Mouse (Mus musculus) midbrain, embryonic 14.5 days (tissue): ENCODE data around the gene Tbc1d10b. TPM values are rescaled to one million over a fixed set of nuclear protein-coding genes. Genes with fewer than 3 reads are reported as not detected.
"Not testable (repeated sequence)": the region's sequence is repeated elsewhere in the genome, so short reads cannot be mapped to it uniquely, and the experiment has no call there.

Source experiments
- ATAC-seq: fragments of 200-750 bp; cut with Nextera tagmentation; 2 replicates; pipeline ENCODE4 v1.8.0; 2017; ENCODE audit warnings: moderate number of reproducible peaks, moderate library complexity; ENCODE audit not compliant: low FRiP score, low TSS enrichment
- DNase-seq: peaks from one replicate; pipeline ENCODE4 v3.0.0-alpha.2; 2015
- H3K27ac ChIP-seq: fragments of 300-500 bp; sonication (generic); replicated peaks from 2 replicates; pipeline ENCODE4 v1.5.1; 2014; ENCODE audit warnings: mild to moderate bottlenecking, low read depth, low read length, moderate library complexity
- H3K27me3 ChIP-seq: fragments of 300-500 bp; sonication (generic); 2 replicates; pipeline ENCODE4 v1.6.1; 2014; ENCODE audit warnings: low read length, control low read depth, mixed read lengths; ENCODE audit not compliant: control insufficient read depth, insufficient read depth
- H3K36me3 ChIP-seq: fragments of 300-500 bp; sonication (generic); 2 replicates; pipeline ENCODE4 v1.6.1; 2014; ENCODE audit warnings: low read length, control low read depth; ENCODE audit not compliant: control insufficient read depth, insufficient read depth
- H3K4me1 ChIP-seq: fragments of 300-500 bp; sonication (generic); 2 replicates; pipeline ENCODE4 v1.6.1; 2014; ENCODE audit warnings: mild to moderate bottlenecking, antibody characterized with exemption, low read length, control low read depth; ENCODE audit not compliant: control insufficient read depth, insufficient read depth
- H3K4me2 ChIP-seq: fragments of 300-500 bp; sonication (generic); 2 replicates; pipeline ENCODE4 v1.6.1; 2014; ENCODE audit warnings: mild to moderate bottlenecking, low read length, moderate library complexity
- H3K4me3 ChIP-seq: fragments of 300-500 bp; sonication (generic); replicated peaks from 2 replicates; pipeline ENCODE4 v1.5.1; 2014; ENCODE audit warnings: low read depth, low read length
- H3K9ac ChIP-seq: fragments of 300-500 bp; sonication (generic); replicated peaks from 2 replicates; pipeline ENCODE4 v1.6.1; 2014; ENCODE audit warnings: mild to moderate bottlenecking, low read length, moderate library complexity
- H3K9me3 ChIP-seq: fragments of 300-500 bp; sonication (generic); 2 replicates; pipeline ENCODE4 v1.6.1; 2016; ENCODE audit warnings: low read length, control low read depth, mixed read lengths; ENCODE audit not compliant: control insufficient read depth
- WGBS: fragments of 180-500 bp; shearing (Covaris S2); extraction: QIAGEN DNeasy Blood & Tissue Kit; methylation state at CpG from one replicate; pipeline ENCODE4 v1.1.7; 2014; 5-methylcytosine and 5-hydroxymethylcytosine counted together
- polyA plus RNA-seq: library from polyadenylated mRNA; unstranded; fragments of >200 nt; fragmentation: Nextera tagmentation; extraction: Ambion mirVana; gene quantifications from 2 replicates; pipeline ENCODE4 v1.2.1, GENCODE M21; 2014

Gene Tbc1d10b
- 24.6 and 27.6 TPM in 2 replicates for polyA plus RNA-seq

GRCm38 (mm10) chr7:127208295-127208552, at the start of gene Tbc1d10b:
Gene Tbc1d10b (minus strand): TSS chr7:127208468.
- H3K36me3 ChIP-seq, result peaks cover 15% of the 10 kb centered on the region
- no peak for DNase-seq
- H3K4me2 ChIP-seq, result peak within 1 kb of the TSS; percentile 99
- H3K4me1 ChIP-seq, result peaks cover 30% of the 10 kb centered on the region
- no peaks in the 10 kb centered on the region for H3K9me3 ChIP-seq
- H3K9ac ChIP-seq, result peak within 1 kb of the TSS; percentile 89
- ATAC-seq, result peak; percentile 40
- no peaks in the 10 kb centered on the region for H3K27me3 ChIP-seq
- H3K4me3 ChIP-seq, result peak within 1 kb of the TSS; percentile 94
- peak within 1 kb of the TSS; percentile 86 for H3K27ac ChIP-seq
- whole genome bisulfite sequencing, result under 1% methylated on average over 39 of the region's 44 CpGs

- 89% methylated on average over 5 of the region's 5 CpGs for WGBS
- H3K27ac ChIP-seq, result no peak overlapping the region
- peaks cover 15% of the 10 kb centered on the region for H3K4me1 ChIP-seq
- no peak for DNase-seq
- no peak overlapping the region for H3K9ac ChIP-seq
- peaks cover 5% of the 10 kb centered on the region; the same call in 1 of the 2 replicates for H3K36me3 ChIP-seq
- H3K27me3 ChIP-seq, result no peaks in the 10 kb centered on the region
- H3K4me3 ChIP-seq, result no peak overlapping the region
- H3K9me3 ChIP-seq, result no peaks in the 10 kb centered on the region
- H3K4me2 ChIP-seq, result no peak overlapping the region
- no peak for ATAC-seq
These were observed 48.2 kb upstream of the Tbc1d10b start for GRCm38 (mm10) chr7:127256518-127256917.

- no peak for ATAC-seq
- Histone ChIP-seq H3K27ac (no peak overlapping the region), H3K9ac (no peak overlapping the region), H3K27me3 (no peaks in the 10 kb centered on the region), H3K36me3 (peaks cover 8% of the 10 kb centered on the region; the same call in 1 of the 2 replicates), H3K4me1 (peaks cover 13% of the 10 kb centered on the region), H3K9me3 (no peaks in the 10 kb centered on the region), H3K4me2 (no peak overlapping the region), H3K4me3 (no peak overlapping the region)
- no peak for DNase-seq
- WGBS, result 84% methylated on average over 2 of the region's 2 CpGs
These were observed 47.7 kb upstream of the Tbc1d10b start for GRCm38 (mm10) chr7:127255965-127256364.

DNA sequence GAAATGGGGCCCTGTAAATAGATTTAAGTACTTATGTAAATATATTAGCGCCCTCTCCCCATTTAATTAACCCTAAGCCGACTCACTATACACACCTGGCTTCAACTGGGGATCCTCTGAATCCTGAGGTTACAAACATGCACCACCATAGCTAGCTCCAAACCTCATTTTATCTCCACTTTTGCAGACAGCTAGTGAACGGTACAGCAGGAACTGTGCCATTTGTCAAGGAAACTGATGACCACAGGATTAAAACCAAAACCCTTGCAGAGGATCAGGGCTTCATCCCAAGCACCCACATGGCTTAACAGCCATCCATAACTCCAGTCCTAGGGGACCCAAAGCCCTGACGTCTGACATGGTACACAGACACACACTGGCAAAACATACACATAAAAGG, 46.7 kb upstream of the Tbc1d10b start:
- peaks cover 12% of the 10 kb centered on the region; the same call in 1 of the 2 replicates for H3K4me1 ChIP-seq
- WGBS, result 35% methylated on average over 4 of the region's 4 CpGs
- H3K9ac ChIP-seq, result peak overlapping the region; percentile 79
- no peak for ATAC-seq
- no peaks in the 10 kb centered on the region for H3K9me3 ChIP-seq
- H3K27ac ChIP-seq, result peak overlapping the region; percentile 91
- H3K4me3 ChIP-seq, result peak overlapping the region; percentile 56
- H3K4me2 ChIP-seq, result peak overlapping the region; percentile 66
- peaks cover 10% of the 10 kb centered on the region for H3K36me3 ChIP-seq
- H3K27me3 ChIP-seq, result no peaks in the 10 kb centered on the region
- DNase-seq, result no peak

- Histone ChIP-seq H3K4me1 (peaks cover 8% of the 10 kb centered on the region; the same call in 1 of the 2 replicates), H3K4me3 (peak overlapping the region; percentile 56), H3K4me2 (peak overlapping the region; percentile 66), H3K27ac (peak overlapping the region; percentile 91), H3K9me3 (no peaks in the 10 kb centered on the region), H3K36me3 (peaks cover 19% of the 10 kb centered on the region), H3K27me3 (no peaks in the 10 kb centered on the region), H3K9ac (peak overlapping the region; percentile 79)
- DNase-seq, result peak; percentile 100
- ATAC-seq, result peak; percentile 95
- under 1% methylated on average over 136 of the region's 136 CpGs for WGBS
These were observed 45.8 kb upstream of the Tbc1d10b start for GRCm38 (mm10) chr7:127253821-127254769.

DNA sequence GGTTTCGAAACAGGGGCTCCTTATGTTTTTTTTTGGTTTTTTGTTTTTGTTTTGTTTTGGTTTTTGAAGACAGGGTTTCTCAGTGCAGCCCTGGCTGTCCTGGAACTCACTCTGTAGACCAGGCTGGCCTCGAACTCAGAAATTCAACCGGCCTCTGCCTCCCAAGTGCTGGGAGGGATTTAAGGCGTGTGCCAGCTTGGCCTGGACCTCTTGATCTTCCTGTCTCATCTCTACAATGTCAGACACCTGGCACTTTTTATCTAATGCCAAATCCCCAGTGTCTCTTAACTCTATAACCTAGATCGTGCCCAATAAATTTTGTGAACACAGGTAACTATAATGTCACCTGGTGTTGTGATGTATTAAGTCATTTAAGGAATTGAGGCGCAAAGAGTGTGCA, 45.1 kb upstream of the Tbc1d10b start:
- peak overlapping the region; percentile 66 for H3K4me2 ChIP-seq
- 82% methylated on average over 6 of the region's 6 CpGs for WGBS
- H3K27me3 ChIP-seq, result no peaks in the 10 kb centered on the region
- H3K36me3 ChIP-seq, result peaks cover 20% of the 10 kb centered on the region
- H3K27ac ChIP-seq, result peak overlapping the region; percentile 91
- DNase-seq, result no peak
- peaks cover 8% of the 10 kb centered on the region; the same call in 1 of the 2 replicates for H3K4me1 ChIP-seq
- H3K9me3 ChIP-seq, result no peaks in the 10 kb centered on the region
- no peak for ATAC-seq
- peak overlapping the region; percentile 61; the same call in 1 of the 2 replicates for H3K9ac ChIP-seq
- peak overlapping the region; percentile 56 for H3K4me3 ChIP-seq

- WGBS, result 98% methylated on average over 2 of the region's 2 CpGs
- Histone ChIP-seq H3K4me1 (peaks cover 8% of the 10 kb centered on the region; the same call in 1 of the 2 replicates), H3K27ac (no peak overlapping the region), H3K36me3 (peaks cover 27% of the 10 kb centered on the region), H3K9me3 (no peaks in the 10 kb centered on the region), H3K4me2 (no peak overlapping the region), H3K4me3 (no peak overlapping the region), H3K27me3 (no peaks in the 10 kb centered on the region), H3K9ac (no peak overlapping the region)
- no peak for ATAC-seq
- peak; percentile 64 for DNase-seq
These were observed 44.1 kb upstream of the Tbc1d10b start for GRCm38 (mm10) chr7:127252414-127252813.

DNA sequence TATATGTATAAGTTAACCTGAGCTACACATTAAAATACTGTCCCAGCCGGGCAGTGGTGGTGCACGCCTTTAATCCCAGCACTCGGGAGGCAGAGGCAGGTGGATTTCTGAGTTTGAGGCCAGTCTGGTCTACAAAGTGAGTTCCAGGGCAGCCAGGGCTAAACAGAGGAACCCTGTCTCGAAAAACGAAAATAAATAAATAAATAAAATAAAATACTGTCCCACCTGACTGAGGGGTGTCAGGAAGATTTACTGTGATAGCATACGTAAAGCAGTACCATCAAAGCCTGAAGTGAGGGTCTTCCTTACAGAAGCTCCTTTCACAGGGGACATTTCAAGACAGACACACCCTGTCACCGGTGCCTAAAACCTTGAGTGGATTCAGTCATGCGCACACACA, 42.2 kb upstream of the Tbc1d10b start:
- Histone ChIP-seq H3K4me1 (peaks cover 19% of the 10 kb centered on the region), H3K36me3 (peaks cover 25% of the 10 kb centered on the region)
- not testable (repeated sequence) for H3K27me3 ChIP-seq, H3K4me3 ChIP-seq, H3K9me3 ChIP-seq, H3K4me2 ChIP-seq, H3K27ac ChIP-seq, H3K9ac ChIP-seq, DNase-seq, ATAC-seq
- WGBS, result 92% methylated on average over 8 of the region's 8 CpGs
